28 mouse cellular contexts compared by ENCODE assay signal in genomic region chr17:31042751-31043150, GRCm38 (mm10).
"Had no signal": no experiment of that assay in that cellular context is flagged by ENCODE, and none has a peak within 500 bp of the region (broad histone marks: within the 10 kb centered on the region; RNA-seq: fewer than 3 reads in every experiment).

No protein-coding gene starts in this region.

- H3K36me3 ChIP-seq: heart, embryonic 13.5 days; heart, embryonic 15.5 days; hindbrain, embryonic 10.5 days; hindbrain, embryonic 12.5 days; intestine, embryonic 15.5 days; limb, embryonic 10.5 days; limb, embryonic 12.5 days; liver, embryonic 13.5 days had no signal

- H3K4me3 ChIP-seq: gastrocnemius, adult 2 months; heart, adult 2 months; heart, embryonic 13.5 days; heart, embryonic 15.5 days; hindbrain, embryonic 10.5 days; hindbrain, embryonic 12.5 days; intestine, embryonic 15.5 days; layer of hippocampus, adult 2 months; left cerebral cortex, adult 2 months; limb, embryonic 10.5 days; limb, embryonic 12.5 days; liver, embryonic 13.5 days had no signal

- H3K27ac ChIP-seq: gastrocnemius, adult 2 months; heart, adult 2 months; heart, embryonic 13.5 days; heart, embryonic 15.5 days; hindbrain, embryonic 10.5 days; hindbrain, embryonic 12.5 days; hindbrain, embryonic 14.5 days; intestine, embryonic 15.5 days; layer of hippocampus, adult 2 months; left cerebral cortex, adult 2 months; limb, embryonic 10.5 days; limb, embryonic 12.5 days; liver, embryonic 13.5 days had no signal

- H3K9ac ChIP-seq: heart, embryonic 13.5 days; heart, embryonic 15.5 days; hindbrain, embryonic 12.5 days; hindbrain, embryonic 14.5 days; intestine, embryonic 15.5 days; limb, embryonic 12.5 days; liver, embryonic 13.5 days had no signal

- ATAC-seq: hindbrain, embryonic 16.5 days; inflammation-experienced regulatory T-cells, adult 6 months; intestine, embryonic 15.5 days; intestine, postnatal 0 days had no signal

- H3K4me1 ChIP-seq: hindbrain, embryonic 12.5 days had no signal

- H3K9me3 ChIP-seq: heart, embryonic 13.5 days; heart, embryonic 15.5 days; hindbrain, embryonic 10.5 days; hindbrain, embryonic 12.5 days; intestine, embryonic 15.5 days; limb, embryonic 10.5 days; limb, embryonic 12.5 days; liver, embryonic 13.5 days had no signal

- DNase-seq: gastrocnemius, adult 2 months; gastrocnemius, postnatal 10 days; gastrocnemius, postnatal 25 days; heart, adult 2 months; heart, postnatal 10 days; heart, postnatal 4 days; kidney, adult 18-20 months; kidney, adult 8-10 months; kidney, postnatal 10 days; kidney, postnatal 25 days; kidney, postnatal 4 days; liver; liver, embryonic 13.5 days had no signal

- H3K4me2 ChIP-seq: heart, embryonic 11.5 days; heart, embryonic 13.5 days; heart, embryonic 15.5 days; hindbrain, embryonic 12.5 days; hindbrain, embryonic 14.5 days; intestine, embryonic 15.5 days; limb, embryonic 12.5 days; liver, embryonic 11.5 days; liver, embryonic 13.5 days had no signal

- H3K27me3 ChIP-seq: heart, embryonic 13.5 days; heart, embryonic 15.5 days; hindbrain, embryonic 12.5 days; intestine, embryonic 15.5 days; limb, embryonic 12.5 days; liver, embryonic 13.5 days had no signal
